Comparison of ENCODE assay signal across 12 mouse cellular contexts in the genomic region with DNA sequence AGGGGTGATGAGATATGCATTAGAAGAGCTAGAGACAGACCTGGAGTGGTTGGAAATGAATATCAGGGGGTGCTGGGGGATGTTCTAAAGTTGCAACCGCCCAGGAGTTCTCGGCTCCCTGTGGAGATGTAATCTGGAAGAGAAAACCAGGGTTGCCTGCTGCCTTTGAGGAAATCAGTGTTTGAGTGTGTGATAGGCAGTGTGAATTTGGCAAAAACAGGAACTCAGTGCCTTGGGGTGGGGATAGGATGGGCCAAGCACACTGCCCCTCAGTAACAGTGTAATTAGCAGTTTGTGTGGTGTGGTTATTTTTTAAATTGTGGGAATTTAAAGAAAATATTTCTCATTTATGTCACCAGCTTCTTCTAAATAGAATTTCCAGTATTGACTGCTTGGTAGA.
DNase-seq lines count a peak whose midpoint lies in the region; ATAC-seq and TF ChIP-seq lines count a peak whose summit lies in the region.
"Had no signal": no experiment of that assay in that cellular context is flagged by ENCODE, and none has a peak within 500 bp of the region (broad histone marks: within the 10 kb centered on the region; RNA-seq: fewer than 3 reads in every experiment).

No protein-coding gene starts in this region.

- H3K27me3 ChIP-seq in forebrain, embryonic 10.5 days (ENCODE audit: poor library complexity, severe bottlenecking): peaks cover 54% of the 10 kb centered on the region
- no peaks in the 10 kb centered on the region for H3K27me3 ChIP-seq in forebrain, embryonic 11.5 days (ENCODE audit: control insufficient read depth, insufficient read depth, low read length)
- H3K27me3 ChIP-seq in kidney, embryonic 16.5 days (ENCODE audit: insufficient read depth, low read length): 0 out of 2 replicates have a peak, but pooled peaks cover 2% of the 10 kb centered on the region
- no peaks in the 10 kb centered on the region for H3K27me3 ChIP-seq in kidney, embryonic 14.5 days (ENCODE audit: control insufficient read depth, insufficient read depth, low read length)
- no peaks in the 10 kb centered on the region for H3K27me3 ChIP-seq in forebrain, embryonic 16.5 days (replicated peaks; ENCODE audit: control insufficient read depth, insufficient read depth, low read length)
- H3K27me3 ChIP-seq in neural tube, embryonic 14.5 days (ENCODE audit: control insufficient read depth, insufficient read depth, low read length): no peaks in the 10 kb centered on the region
- no peaks in the 10 kb centered on the region for H3K27me3 ChIP-seq in cerebellum, adult 2 months (ENCODE audit: control insufficient read depth, insufficient read depth, low read length)

- H3K4me1 ChIP-seq in forebrain, embryonic 10.5 days: peaks cover 61% of the 10 kb centered on the region
- H3K4me1 ChIP-seq in forebrain, embryonic 11.5 days (replicated peaks; ENCODE audit: control insufficient read depth, insufficient read depth, low read length): peaks cover 18% of the 10 kb centered on the region; the same call in 1 of the 2 replicates
- peaks cover 18% of the 10 kb centered on the region for H3K4me1 ChIP-seq in kidney, embryonic 16.5 days (ENCODE audit: insufficient read depth, low read length)
- peaks cover 3% of the 10 kb centered on the region; the same call in 1 of the 2 replicates for H3K4me1 ChIP-seq in kidney, embryonic 14.5 days (ENCODE audit: control insufficient read depth, insufficient read depth, low read length)
- H3K4me1 ChIP-seq in forebrain, embryonic 16.5 days (replicated peaks; ENCODE audit: control insufficient read depth, insufficient read depth, low read length): peaks cover 37% of the 10 kb centered on the region
- H3K4me1 ChIP-seq in neural tube, embryonic 14.5 days (ENCODE audit: control insufficient read depth, insufficient read depth, low read length): peaks cover 29% of the 10 kb centered on the region
- H3K4me1 ChIP-seq in cerebellum, adult 2 months (ENCODE audit: control insufficient read depth, insufficient read depth, low read length): peaks cover 15% of the 10 kb centered on the region

- TF ChIP-seq POLR2A in cerebellum, adult 2 months (IDR thresholded peaks at IDR 0.05; ENCODE audit: borderline replicate concordance, insufficient read depth, low read length): no peak

- no peak for TF ChIP-seq CTCF in cerebellum, adult 2 months (IDR thresholded peaks at IDR 0.05; ENCODE audit: borderline replicate concordance, insufficient read depth, low read depth, low read length)

- no peaks in the 10 kb centered on the region for H3K36me3 ChIP-seq in forebrain, embryonic 10.5 days (replicated peaks)
- H3K36me3 ChIP-seq in forebrain, embryonic 11.5 days (ENCODE audit: control insufficient read depth, insufficient read depth, low read length): no peaks in the 10 kb centered on the region
- no peaks in the 10 kb centered on the region for H3K36me3 ChIP-seq in kidney, embryonic 16.5 days (ENCODE audit: insufficient read depth, low read length)
- H3K36me3 ChIP-seq in kidney, embryonic 14.5 days (ENCODE audit: control insufficient read depth, insufficient read depth, low read length): no peaks in the 10 kb centered on the region
- no peaks in the 10 kb centered on the region for H3K36me3 ChIP-seq in forebrain, embryonic 16.5 days (ENCODE audit: control insufficient read depth, insufficient read depth)
- H3K36me3 ChIP-seq in neural tube, embryonic 14.5 days (ENCODE audit: control insufficient read depth, insufficient read depth, low read length): no peaks in the 10 kb centered on the region
- H3K36me3 ChIP-seq: limb, embryonic 12.5 days had no signal

- ATAC-seq in forebrain, embryonic 11.5 days (replicated peaks; ENCODE audit: low FRiP score): no peak
- no peak for ATAC-seq in kidney, embryonic 16.5 days (ENCODE audit: low FRiP score, low TSS enrichment)
- ATAC-seq in kidney, embryonic 14.5 days (ENCODE audit: low FRiP score, low TSS enrichment): no peak
- peak; percentile 66; the same call in 1 of the 2 replicates for ATAC-seq in forebrain, embryonic 16.5 days
- ATAC-seq in neural tube, embryonic 14.5 days (ENCODE audit: low read depth): no peak

- H3K4me2 ChIP-seq in forebrain, embryonic 11.5 days (ENCODE audit: low read depth, low read length, severe bottlenecking): no peak overlapping the region
- no peak overlapping the region for H3K4me2 ChIP-seq in kidney, embryonic 16.5 days (replicated peaks; ENCODE audit: low read depth, low read length)
- no peak overlapping the region for H3K4me2 ChIP-seq in kidney, embryonic 14.5 days (replicated peaks; ENCODE audit: low read depth, low read length)
- peak overlapping the region; percentile 12; the same call in 1 of the 2 replicates for H3K4me2 ChIP-seq in forebrain, embryonic 16.5 days (ENCODE audit: low read length)
- H3K4me2 ChIP-seq in neural tube, embryonic 14.5 days (ENCODE audit: low read depth, low read length): no peak overlapping the region
- H3K4me2 ChIP-seq: limb, embryonic 12.5 days had no signal

- no peak for DNase-seq in forebrain, embryonic 10.5 days (ENCODE audit: extremely low spot score, low spot score)
- DNase-seq in forebrain, embryonic 11.5 days (ENCODE audit: low spot score): no peak
- no peak for DNase-seq in cerebellum, adult 2 months
- DNase-seq in thymus, postnatal 36 days: no peak
- DNase-seq: thymus, postnatal 14 days had no signal

- no peak overlapping the region for H3K4me3 ChIP-seq in forebrain, embryonic 10.5 days
- H3K4me3 ChIP-seq in forebrain, embryonic 11.5 days (ENCODE audit: low read depth, low read length): no peak overlapping the region
- H3K4me3 ChIP-seq in kidney, embryonic 16.5 days (ENCODE audit: low read length): no peak overlapping the region
- H3K4me3 ChIP-seq in kidney, embryonic 14.5 days (ENCODE audit: low read length): no peak overlapping the region
- no peak overlapping the region for H3K4me3 ChIP-seq in forebrain, embryonic 16.5 days (replicated peaks; ENCODE audit: low read length)
- no peak overlapping the region for H3K4me3 ChIP-seq in neural tube, embryonic 14.5 days (ENCODE audit: low read depth, low read length)
- no peak overlapping the region for H3K4me3 ChIP-seq in cerebellum, adult 2 months (replicated peaks; ENCODE audit: insufficient read depth, low read depth, low read length)
- H3K4me3 ChIP-seq: erythroblast, embryonic 14.5 days; limb, embryonic 12.5 days had no signal

- H3K9me3 ChIP-seq in forebrain, embryonic 10.5 days: no peaks in the 10 kb centered on the region
- H3K9me3 ChIP-seq in forebrain, embryonic 11.5 days (ENCODE audit: control insufficient read depth, low read length): no peaks in the 10 kb centered on the region
- H3K9me3 ChIP-seq in kidney, embryonic 16.5 days (ENCODE audit: low read length): no peaks in the 10 kb centered on the region
- no peaks in the 10 kb centered on the region for H3K9me3 ChIP-seq in kidney, embryonic 14.5 days (ENCODE audit: control insufficient read depth, low read length)
- no peaks in the 10 kb centered on the region for H3K9me3 ChIP-seq in forebrain, embryonic 16.5 days (ENCODE audit: control insufficient read depth, low read length)
- H3K9me3 ChIP-seq in neural tube, embryonic 14.5 days (ENCODE audit: control insufficient read depth, low read length): no peaks in the 10 kb centered on the region
- H3K9me3 ChIP-seq: limb, embryonic 12.5 days had no signal

- H3K27ac ChIP-seq in forebrain, embryonic 10.5 days: peak overlapping the region; percentile 51; the same call in 1 of the 2 replicates
- H3K27ac ChIP-seq in forebrain, embryonic 11.5 days (ENCODE audit: low read depth, low read length): no peak overlapping the region
- H3K27ac ChIP-seq in kidney, embryonic 16.5 days (ENCODE audit: low read length): peak overlapping the region; percentile 25; the same call in 1 of the 2 replicates
- no peak overlapping the region for H3K27ac ChIP-seq in kidney, embryonic 14.5 days (ENCODE audit: low read depth, low read length)
- H3K27ac ChIP-seq in forebrain, embryonic 16.5 days (ENCODE audit: low read length): peak overlapping the region; percentile 30; the same call in 1 of the 2 replicates
- H3K27ac ChIP-seq in neural tube, embryonic 14.5 days (ENCODE audit: low read depth, low read length): peak overlapping the region; percentile 57
- no peak overlapping the region for H3K27ac ChIP-seq in cerebellum, adult 2 months (ENCODE audit: insufficient read depth, low read length)
- H3K27ac ChIP-seq: limb, embryonic 12.5 days; macrophage had no signal

- H3K9ac ChIP-seq in forebrain, embryonic 11.5 days (ENCODE audit: low read length): no peak overlapping the region
- no peak overlapping the region for H3K9ac ChIP-seq in kidney, embryonic 16.5 days (replicated peaks; ENCODE audit: low read length)
- H3K9ac ChIP-seq in kidney, embryonic 14.5 days (ENCODE audit: low read depth, low read length): no peak overlapping the region
- 0 out of 2 replicates have a peak overlapping the region, but pooled peaks have one; percentile 3 for H3K9ac ChIP-seq in forebrain, embryonic 16.5 days (replicated peaks; ENCODE audit: low read depth, low read length)
- H3K9ac ChIP-seq in neural tube, embryonic 14.5 days (replicated peaks; ENCODE audit: low read depth, low read length): no peak overlapping the region
- H3K9ac ChIP-seq: limb, embryonic 12.5 days had no signal

- WGBS in forebrain, embryonic 10.5 days: 22% methylated on average over 2 of the region's 2 CpGs
- WGBS in forebrain, embryonic 11.5 days: 24% methylated on average over 2 of the region's 2 CpGs
- WGBS in kidney, embryonic 16.5 days: 76% methylated on average over 2 of the region's 2 CpGs
- WGBS in kidney, embryonic 14.5 days: 84% methylated on average over 2 of the region's 2 CpGs
- 10% methylated on average over 2 of the region's 2 CpGs for WGBS in forebrain, embryonic 16.5 days
- WGBS in neural tube, embryonic 14.5 days: 49% methylated on average over 2 of the region's 2 CpGs
- WGBS in cerebellum, adult 2 months: 31% methylated on average over 2 of the region's 2 CpGs

Comparison
In these comparisons a context has a peak if more than half of its experiments do, and no peak if none do; other contexts are left out.
1. H3K27ac ChIP-seq: peak in forebrain, embryonic 10.5 days (single experiment), kidney, embryonic 16.5 days (single experiment), forebrain, embryonic 16.5 days (single experiment) and neural tube, embryonic 14.5 days (single experiment); none in forebrain, embryonic 11.5 days (single experiment), kidney, embryonic 14.5 days (single experiment) and cerebellum, adult 2 months (single experiment).